Mouse (Mus musculus) bone marrow, adult 2 months (tissue): ENCODE data around the gene Tmem190.

Experiments
- CTCF ChIP-seq: fragments of 200-500 bp; IDR thresholded peaks from 2 replicates; pipeline ENCODE4 v1.5.1; 2011; ENCODE audit warnings: low read length, control low read depth; ENCODE audit not compliant: control insufficient read depth, insufficient read depth
- POLR2A ChIP-seq: fragments of 200-500 bp; IDR thresholded peaks from 2 replicates; pipeline ENCODE4 v1.6.1; 2011; ENCODE audit warnings: low read depth, mild to moderate bottlenecking, control low read depth, low read length, borderline replicate concordance; ENCODE audit not compliant: control insufficient read depth

- no peak for TF ChIP-seq CTCF
- no peak for TF ChIP-seq POLR2A
Observed at GRCm38 (mm10) chr7:4825365-4825764, 42.6 kb downstream of the Tmem190 start.
